Mouse (Mus musculus) yolk sac, embryonic 10.5 days (tissue): Measurements from ENCODE around the gene Naaladl2.
"Not testable (repeated sequence)": the region's sequence is repeated elsewhere in the genome, so short reads cannot be mapped to it uniquely, and the experiment has no call there.

ENCODE experiments used
- DNase-seq: peaks from one replicate; pipeline ENCODE4 v3.0.0-alpha.2; 2017; ENCODE audit warnings: low spot score

Gene Naaladl2

GRCm38 (mm10) chr3:25143555-25144311 is at the start of gene Naaladl2:
Gene Naaladl2 (minus strand): TSS chr3:25144261.
- DNase-seq = peak; percentile 44

- no peak for DNase-seq
These were observed 7.7 kb upstream of the Naaladl2 start for GRCm38 (mm10) chr3:25151721-25152120.

- no peak for DNase-seq
These were observed 3.2 kb upstream of the Naaladl2 start for GRCm38 (mm10) chr3:25147271-25147670.

- DNase-seq = no peak
These were observed 1.1 kb upstream of the Naaladl2 start for GRCm38 (mm10) chr3:25144961-25145697.

- DNase-seq = no peak
These were observed 950 bp downstream of the Naaladl2 start for GRCm38 (mm10) chr3:25143111-25143510.

GRCm38 (mm10) chr3:25131848-25132247 is 12.2 kb downstream of the Naaladl2 start:
- DNase-seq = no peak

GRCm38 (mm10) chr3:25127864-25128263 is 16.2 kb downstream of the Naaladl2 start:
- DNase-seq = no peak

- DNase-seq = no peak
These were observed 18.9 kb downstream of the Naaladl2 start for GRCm38 (mm10) chr3:25124919-25125846.

- DNase-seq = no peak
These were observed 31.0 kb downstream of the Naaladl2 start for GRCm38 (mm10) chr3:25113107-25113506.

GRCm38 (mm10) chr3:25108997-25109396 is 35.1 kb downstream of the Naaladl2 start:
- DNase-seq = no peak

- DNase-seq = no peak
These were observed 51.1 kb downstream of the Naaladl2 start for GRCm38 (mm10) chr3:25092986-25093385.

- DNase-seq = no peak
These were observed 68.3 kb downstream of the Naaladl2 start for GRCm38 (mm10) chr3:25075785-25076184.

- DNase-seq = no peak
These were observed 69.8 kb downstream of the Naaladl2 start for GRCm38 (mm10) chr3:25074266-25074665.

GRCm38 (mm10) chr3:25073821-25074220 is 70.2 kb downstream of the Naaladl2 start:
- no peak for DNase-seq

- no peak for DNase-seq
These were observed 80.8 kb downstream of the Naaladl2 start for GRCm38 (mm10) chr3:25063217-25063616.

GRCm38 (mm10) chr3:25052975-25053374 is 91.1 kb downstream of the Naaladl2 start:
- DNase-seq = no peak

GRCm38 (mm10) chr3:25019972-25020371 is 124.1 kb downstream of the Naaladl2 start:
- DNase-seq = no peak

GRCm38 (mm10) chr3:25010751-25011150 is 133.3 kb downstream of the Naaladl2 start:
- no peak for DNase-seq

- not testable (repeated sequence) for DNase-seq
These were observed 137.3 kb downstream of the Naaladl2 start for GRCm38 (mm10) chr3:25006802-25007201.

GRCm38 (mm10) chr3:24992577-24992976 is 151.5 kb downstream of the Naaladl2 start:
- no peak for DNase-seq

- no peak for DNase-seq
These were observed 152.0 kb downstream of the Naaladl2 start for GRCm38 (mm10) chr3:24992078-24992477.

GRCm38 (mm10) chr3:24982111-24982510 is 161.9 kb downstream of the Naaladl2 start:
- DNase-seq = no peak
